Mouse (Mus musculus): ENCODE results near the gene Ybx1. TPM values are rescaled to one million over a fixed set of nuclear protein-coding genes. Genes with fewer than 3 reads are reported as not detected.

The Ybx1 gene
- 56.4 TPM for polyA plus RNA-seq (2017; shearing (Covaris generic))

DNA sequence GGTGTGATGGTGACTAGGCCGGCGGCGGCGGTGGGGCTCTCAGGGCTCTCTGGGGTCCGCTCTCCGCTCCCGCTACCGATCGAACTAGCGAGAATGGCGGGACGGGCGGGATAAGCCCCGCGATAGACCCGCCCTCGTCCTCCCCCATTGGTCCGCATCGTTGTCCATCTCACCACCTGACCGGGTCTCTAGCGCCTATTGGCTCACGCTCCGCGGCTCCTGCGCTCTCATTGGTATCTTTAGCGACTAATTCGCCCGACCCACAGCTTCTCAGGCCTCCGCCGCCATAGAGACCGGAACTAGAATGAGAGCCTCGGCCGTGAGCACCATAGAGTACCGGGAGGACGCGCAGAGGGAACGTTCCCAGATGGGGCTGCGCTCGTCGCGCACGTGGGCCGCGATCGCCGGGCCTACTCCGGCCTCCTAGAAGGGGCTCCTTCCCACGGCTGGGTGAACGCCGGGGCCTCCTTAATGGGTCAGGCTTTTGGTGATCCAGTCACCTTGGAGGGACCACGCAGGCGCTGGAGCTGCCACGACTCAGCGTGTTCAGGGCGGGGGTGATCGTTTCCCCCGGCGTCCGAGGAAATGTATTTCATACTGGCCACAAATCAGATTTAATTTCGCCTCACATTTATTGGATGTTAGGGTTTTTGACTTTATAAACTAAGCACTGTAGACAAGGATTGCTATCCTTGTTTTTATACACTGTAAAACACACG, at the start of gene Ybx1:
Ybx1 (minus strand) TSS at position 190 of the 719 bp plus-strand sequence.

GRCm38 (mm10) chr4:119320131-119320830, 25.9 kb upstream of the Ybx1 start, which contains the start of gene Ppih:
Ppih (minus strand) TSS chr4:119320546.

GRCm38 (mm10) chr4:119255351-119255750, 39.1 kb downstream of the Ybx1 start, which contains the start of gene Cldn19:
Cldn19 (plus strand) TSS chr4:119255414.

DNA sequence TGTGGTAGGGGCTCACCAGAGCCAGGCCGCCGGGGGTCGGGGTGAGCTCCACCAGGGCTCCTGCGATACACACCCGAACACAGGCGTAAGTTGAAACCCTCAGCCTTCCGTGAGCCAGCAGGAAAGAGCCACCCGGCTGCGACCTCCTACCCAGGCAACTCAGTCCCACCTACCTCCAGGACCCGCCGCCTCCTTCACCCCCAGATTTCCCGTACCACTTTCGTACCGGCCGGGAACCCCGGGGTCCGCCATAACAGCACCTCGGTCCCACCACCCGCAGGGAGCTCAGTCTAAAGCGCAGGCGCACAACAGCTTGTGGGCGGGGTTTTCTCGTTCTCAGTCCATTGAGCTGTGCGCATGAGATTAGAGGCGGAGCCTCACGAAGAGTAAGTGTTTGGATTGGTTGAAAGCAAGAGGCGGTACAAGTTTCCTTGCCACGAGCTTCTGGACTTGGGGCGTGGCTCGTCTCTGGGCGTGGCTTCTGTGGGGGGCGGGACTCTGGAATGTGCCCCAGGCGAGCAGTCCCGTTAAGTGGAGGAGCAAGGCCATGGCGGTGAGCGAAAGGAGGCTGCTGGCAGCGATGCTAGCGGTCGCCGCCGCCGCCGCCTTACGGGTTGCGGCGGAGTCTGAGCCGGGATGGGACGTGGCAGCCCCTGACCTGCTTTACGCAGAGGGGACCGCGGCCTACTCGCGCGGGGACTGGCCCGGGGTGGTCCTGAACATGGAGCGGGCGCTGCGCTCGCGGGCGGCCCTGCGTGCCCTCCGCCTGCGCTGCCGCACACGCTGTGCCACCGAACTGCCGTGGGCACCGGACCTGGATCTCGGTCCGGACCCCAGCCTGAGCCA, 61.8 kb downstream of the Ybx1 start, which contains the start of the genes AU022252 and P3h1:
AU022252 (minus strand) TSS at position 303 of the 846 bp plus-strand sequence.
P3h1 (plus strand) TSS at position 506 of the 846 bp plus-strand sequence.

Other genes starting within 250 kb of the Ybx1 start
- 69.7 TPM for gene Slc2a1, start 185.9 kb downstream of the Ybx1 start, polyA plus RNA-seq (2017; shearing (Covaris generic))
- gene Zfp691, start 120.4 kb downstream of the Ybx1 start, polyA plus RNA-seq (2017; shearing (Covaris generic)): 3.4 TPM
- 0.57 TPM for gene Ermap, start 104.6 kb downstream of the Ybx1 start, polyA plus RNA-seq (2017; shearing (Covaris generic))
- gene Svbp, start 99.3 kb downstream of the Ybx1 start, polyA plus RNA-seq (2017; shearing (Covaris generic)): 70.2 TPM
- 0.20 TPM for gene Tmem269, start 76.4 kb downstream of the Ybx1 start, polyA plus RNA-seq (2017; shearing (Covaris generic))
- gene AU022252, start 61.9 kb downstream of the Ybx1 start, polyA plus RNA-seq (2017; shearing (Covaris generic)): 16.9 TPM
- gene P3h1, start 61.7 kb downstream of the Ybx1 start, polyA plus RNA-seq (2017; shearing (Covaris generic)): 1.2 TPM
- not detected for gene Cldn19, start 39.2 kb downstream of the Ybx1 start, polyA plus RNA-seq (2017; shearing (Covaris generic))
- gene Ppih, start 25.9 kb upstream of the Ybx1 start, polyA plus RNA-seq (2017; shearing (Covaris generic)): 44.0 TPM
- gene Ccdc30, start 120.9 kb upstream of the Ybx1 start, polyA plus RNA-seq (2017; shearing (Covaris generic)): 7.8 TPM
- 68.2 TPM for gene Ppcs, start 127.8 kb upstream of the Ybx1 start, polyA plus RNA-seq (2017; shearing (Covaris generic))
- gene Zmynd12, start 128.2 kb upstream of the Ybx1 start, polyA plus RNA-seq (2017; shearing (Covaris generic)): 0.27 TPM
- gene Rimkla, start 198.0 kb upstream of the Ybx1 start, polyA plus RNA-seq (2017; shearing (Covaris generic)): 0.11 TPM
- gene Foxj3, start 242.4 kb upstream of the Ybx1 start, polyA plus RNA-seq (2017; shearing (Covaris generic)): 18.3 TPM
- 3.7 TPM for gene Frg2f1, start 244.9 kb upstream of the Ybx1 start, polyA plus RNA-seq (2017; shearing (Covaris generic))

Measured in inflammation-experienced regulatory T-cells, adult 16 weeks (primary cell).